In genomic region chr6:67884893-67885292, GRCm38 (mm10) we compare ENCODE assay signal across 24 mouse cellular contexts.
"Had no signal": no experiment of that assay in that cellular context is flagged by ENCODE, and none has a peak within 500 bp of the region (broad histone marks: within the 10 kb centered on the region; RNA-seq: fewer than 3 reads in every experiment).

No protein-coding gene starts in this region.

- ATAC-seq: inflammation-experienced regulatory T-cells, adult 6 months; intestine, embryonic 15.5 days; intestine, postnatal 0 days had no signal

- H3K4me2 ChIP-seq: heart, embryonic 11.5 days; heart, embryonic 13.5 days; heart, embryonic 15.5 days; hindbrain, embryonic 13.5 days; hindbrain, embryonic 15.5 days; intestine, embryonic 15.5 days; limb, embryonic 12.5 days; liver, embryonic 11.5 days had no signal

- DNase-seq: gastrocnemius, postnatal 14 days; gastrocnemius, postnatal 36 days; heart, adult 11 months; heart, adult 2 months; heart, postnatal 14 days; heart, postnatal 36 days; kidney, adult 18-20 months; kidney, adult 8-10 months; kidney, postnatal 14 days; kidney, postnatal 36 days; liver had no signal

- H3K9ac ChIP-seq: heart, embryonic 13.5 days; heart, embryonic 15.5 days; hindbrain, embryonic 13.5 days; hindbrain, embryonic 15.5 days; intestine, embryonic 15.5 days; limb, embryonic 12.5 days; liver, embryonic 14.5 days had no signal

- H3K36me3 ChIP-seq: heart, embryonic 13.5 days; heart, embryonic 15.5 days; hindbrain, embryonic 13.5 days; hindbrain, embryonic 15.5 days; intestine, embryonic 15.5 days; limb, embryonic 10.5 days; limb, embryonic 12.5 days had no signal

- H3K9me3 ChIP-seq: heart, embryonic 13.5 days; heart, embryonic 15.5 days; hindbrain, embryonic 13.5 days; hindbrain, embryonic 15.5 days; intestine, embryonic 15.5 days; limb, embryonic 10.5 days; limb, embryonic 12.5 days had no signal

- H3K4me3 ChIP-seq: heart, adult 2 months; heart, embryonic 13.5 days; heart, embryonic 15.5 days; hindbrain, embryonic 13.5 days; hindbrain, embryonic 15.5 days; intestine, embryonic 15.5 days; left cerebral cortex, adult 2 months; limb, embryonic 10.5 days; limb, embryonic 12.5 days had no signal

- H3K27ac ChIP-seq: heart, adult 2 months; heart, embryonic 13.5 days; heart, embryonic 15.5 days; hindbrain, embryonic 13.5 days; hindbrain, embryonic 15.5 days; intestine, embryonic 15.5 days; left cerebral cortex, adult 2 months; limb, embryonic 10.5 days; limb, embryonic 12.5 days; liver, embryonic 14.5 days had no signal

- H3K4me1 ChIP-seq: heart, embryonic 13.5 days; heart, embryonic 15.5 days; hindbrain, embryonic 13.5 days; hindbrain, embryonic 15.5 days; intestine, embryonic 15.5 days; limb, embryonic 10.5 days; limb, embryonic 12.5 days had no signal

- H3K27me3 ChIP-seq: heart, embryonic 13.5 days; heart, embryonic 15.5 days; hindbrain, embryonic 13.5 days; hindbrain, embryonic 15.5 days; intestine, embryonic 15.5 days; limb, embryonic 12.5 days had no signal
